Mouse (Mus musculus) bone marrow, adult 2 months (tissue): ENCODE results near the gene Tmem237.

Source experiments
- CTCF ChIP-seq: fragments of 200-500 bp; IDR thresholded peaks from 2 replicates; pipeline ENCODE4 v1.5.1; 2011; ENCODE audit warnings: low read length, control low read depth; ENCODE audit not compliant: control insufficient read depth, insufficient read depth
- POLR2A ChIP-seq: fragments of 200-500 bp; IDR thresholded peaks from 2 replicates; pipeline ENCODE4 v1.6.1; 2011; ENCODE audit warnings: low read depth, mild to moderate bottlenecking, control low read depth, low read length, borderline replicate concordance; ENCODE audit not compliant: control insufficient read depth

GRCm38 (mm10) chr1:59134419-59134818, 14.2 kb upstream of the Tmem237 start:
- no peak for TF ChIP-seq POLR2A
- TF ChIP-seq CTCF: no peak
